Mouse (Mus musculus): Measurements from ENCODE around the gene Snf8. TPM values are rescaled to one million over a fixed set of nuclear protein-coding genes. Genes with fewer than 3 reads are reported as not detected.
A peak's percentile ranks its signal among the peaks of the same experiment; 100 is the strongest.

Snf8 gene
- polyA plus RNA-seq, 1 experiment from 2014 or later: 90.6 TPM

- no peak overlapping the region for H3K27ac ChIP-seq
- no peak overlapping the region for H3K9ac ChIP-seq (ENCODE audit: low read depth, low read length)
- DNase-seq (ENCODE audit: low spot score) (no peak), ATAC-seq (replicated peaks; ENCODE audit: low FRiP score, low read depth) (no peak; the same call in 1 of the 2 replicates)
- 29% methylated on average over 9 of the region's 9 CpGs for WGBS
- H3K4me2 ChIP-seq (ENCODE audit: low read length): no peak overlapping the region
- no peak for TF ChIP-seq CTCF (IDR thresholded peaks at IDR 0.05; ENCODE audit: low read depth)
- no peaks in the 10 kb centered on the region for H3K9me3 ChIP-seq (replicated peaks; ENCODE audit: low read length)
- no peaks in the 10 kb centered on the region for H3K36me3 ChIP-seq (ENCODE audit: insufficient read depth, low read length)
- no peaks in the 10 kb centered on the region for H3K4me1 ChIP-seq (replicated peaks; ENCODE audit: insufficient read depth, low read length)
- H3K27me3 ChIP-seq (ENCODE audit: insufficient read depth, low read length): peaks cover 4% of the 10 kb centered on the region; the same call in 1 of the 2 replicates
- no peak overlapping the region for H3K4me3 ChIP-seq (replicated peaks; ENCODE audit: low read depth, low read length)
Measured at GRCm38 (mm10) chr11:96017941-96018351, 16.7 kb upstream of the Snf8 start.

DNA sequence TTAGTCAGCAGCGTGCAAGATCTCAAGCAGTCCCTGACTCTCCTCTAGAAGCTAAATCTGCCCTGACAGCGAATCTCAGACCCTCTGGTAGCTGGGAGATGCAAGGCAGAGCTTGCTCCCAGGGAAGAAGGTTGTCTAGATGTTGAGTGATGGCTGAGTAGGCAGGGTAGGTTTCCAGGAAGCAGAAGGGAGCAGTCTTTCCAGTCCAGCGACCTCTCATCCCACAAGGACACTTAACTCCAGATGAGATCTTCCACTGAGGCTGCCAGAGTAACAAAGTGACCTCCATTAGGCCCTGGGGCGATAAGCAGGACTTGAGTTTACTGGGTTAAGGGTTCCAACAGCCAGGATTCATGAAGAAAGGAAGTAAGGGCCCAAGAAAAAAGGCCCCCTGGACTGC lies 14.1 kb upstream of the Snf8 start:
- ATAC-seq (replicated peaks; ENCODE audit: low FRiP score, low read depth) (no peak), DNase-seq (ENCODE audit: low spot score) (peak; percentile 24)
- no peaks in the 10 kb centered on the region for H3K4me1 ChIP-seq (replicated peaks; ENCODE audit: insufficient read depth, low read length)
- TF ChIP-seq CTCF (IDR thresholded peaks at IDR 0.05; ENCODE audit: low read depth): no peak
- H3K9me3 ChIP-seq (replicated peaks; ENCODE audit: low read length): no peaks in the 10 kb centered on the region
- no peak overlapping the region for H3K4me3 ChIP-seq (replicated peaks; ENCODE audit: low read depth, low read length)
- no peak overlapping the region for H3K4me2 ChIP-seq (ENCODE audit: low read length)
- H3K27me3 ChIP-seq (ENCODE audit: insufficient read depth, low read length): no peaks in the 10 kb centered on the region
- WGBS: 42% methylated on average over 4 of the region's 4 CpGs
- H3K36me3 ChIP-seq (ENCODE audit: insufficient read depth, low read length): no peaks in the 10 kb centered on the region
- H3K27ac ChIP-seq: no peak overlapping the region
- H3K9ac ChIP-seq (ENCODE audit: low read depth, low read length): no peak overlapping the region

DNA sequence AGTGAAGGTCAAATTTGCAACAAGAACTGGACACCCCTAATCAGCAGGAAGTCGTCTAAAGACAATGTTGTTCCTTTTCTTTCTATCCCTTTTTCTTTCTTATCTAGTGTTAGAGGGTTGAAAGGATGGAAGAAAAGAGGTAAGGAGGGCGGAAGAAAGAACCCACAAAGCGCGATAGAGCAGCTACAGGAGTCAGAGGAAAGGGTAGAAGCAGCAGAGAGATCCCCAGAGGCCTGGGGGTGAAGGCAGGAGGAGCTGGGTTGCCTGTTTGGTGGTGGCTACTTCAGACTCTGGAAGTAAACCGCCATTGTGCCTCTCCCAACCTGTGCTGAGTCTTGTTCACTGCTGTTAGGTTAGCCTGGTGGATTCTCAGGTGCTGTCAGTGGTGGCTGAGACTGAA lies 6.6 kb upstream of the Snf8 start:
- DNase-seq (ENCODE audit: low spot score) (no peak), ATAC-seq (replicated peaks; ENCODE audit: low FRiP score, low read depth) (no peak)
- no peak for TF ChIP-seq CTCF (IDR thresholded peaks at IDR 0.05; ENCODE audit: low read depth)
- H3K9me3 ChIP-seq (replicated peaks; ENCODE audit: low read length): no peaks in the 10 kb centered on the region
- no peak overlapping the region for H3K9ac ChIP-seq (ENCODE audit: low read depth, low read length)
- H3K27ac ChIP-seq: no peak overlapping the region
- H3K36me3 ChIP-seq (ENCODE audit: insufficient read depth, low read length): no peaks in the 10 kb centered on the region
- H3K4me2 ChIP-seq (ENCODE audit: low read length): no peak overlapping the region
- 63% methylated on average over 5 of the region's 5 CpGs for WGBS
- H3K27me3 ChIP-seq (ENCODE audit: insufficient read depth, low read length): no peaks in the 10 kb centered on the region
- H3K4me3 ChIP-seq (replicated peaks; ENCODE audit: low read depth, low read length): no peak overlapping the region
- no peaks in the 10 kb centered on the region for H3K4me1 ChIP-seq (replicated peaks; ENCODE audit: insufficient read depth, low read length)

DNA sequence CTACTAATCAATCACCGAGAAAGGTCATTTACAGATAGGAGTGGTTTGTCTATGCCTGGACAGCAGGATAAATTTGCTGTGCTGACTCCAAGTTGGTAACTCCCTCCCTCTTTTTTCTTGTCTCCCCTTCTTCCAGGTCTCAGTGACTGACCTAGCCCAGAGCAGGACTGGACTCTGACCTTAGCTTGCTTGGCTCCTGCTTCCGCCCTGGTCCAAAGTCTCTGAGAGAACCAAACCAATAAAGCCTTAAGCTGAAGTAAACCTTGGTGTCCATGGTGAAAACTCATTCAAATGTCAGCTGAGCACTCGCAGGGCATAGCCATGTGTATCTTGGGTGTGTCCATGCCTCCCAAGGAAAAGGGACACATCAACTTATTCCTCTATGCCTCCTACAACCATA lies 4.1 kb upstream of the Snf8 start:
- no peak overlapping the region for H3K27ac ChIP-seq
- H3K9ac ChIP-seq (ENCODE audit: low read depth, low read length): no peak overlapping the region
- no peak overlapping the region for H3K4me3 ChIP-seq (replicated peaks; ENCODE audit: low read depth, low read length)
- DNase-seq (ENCODE audit: low spot score) (no peak), ATAC-seq (replicated peaks; ENCODE audit: low FRiP score, low read depth) (peak; percentile 55; the same call in 1 of the 2 replicates)
- WGBS: 85% methylated on average over 3 of the region's 3 CpGs
- no peak overlapping the region for H3K4me2 ChIP-seq (ENCODE audit: low read length)
- no peaks in the 10 kb centered on the region for H3K36me3 ChIP-seq (ENCODE audit: insufficient read depth, low read length)
- no peaks in the 10 kb centered on the region for H3K4me1 ChIP-seq (replicated peaks; ENCODE audit: insufficient read depth, low read length)
- no peaks in the 10 kb centered on the region for H3K27me3 ChIP-seq (ENCODE audit: insufficient read depth, low read length)
- H3K9me3 ChIP-seq (replicated peaks; ENCODE audit: low read length): no peaks in the 10 kb centered on the region
- TF ChIP-seq CTCF (IDR thresholded peaks at IDR 0.05; ENCODE audit: low read depth): no peak

DNA sequence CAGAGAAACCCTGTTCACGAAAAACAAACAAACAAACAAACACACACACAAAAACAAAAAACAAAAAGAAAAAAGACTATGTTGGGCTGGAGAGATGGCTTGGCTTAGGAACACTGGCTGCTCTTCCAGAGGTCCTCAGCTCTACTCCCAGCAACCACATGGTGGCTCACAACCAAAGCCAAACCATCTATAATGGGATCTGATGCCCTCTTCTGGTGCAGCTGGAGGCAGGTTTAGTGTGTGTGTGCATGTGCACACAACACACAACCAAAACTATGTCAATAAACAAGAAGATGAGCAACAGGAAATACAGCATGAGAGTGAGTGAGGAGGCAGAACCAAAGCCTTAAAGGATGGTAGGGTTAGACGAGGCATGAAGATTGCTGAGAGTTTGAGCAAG lies 3.0 kb upstream of the Snf8 start:
- Histone ChIP-seq H3K9me3 (replicated peaks; ENCODE audit: low read length) (no peaks in the 10 kb centered on the region), H3K4me3 (replicated peaks; ENCODE audit: low read depth, low read length) (no peak overlapping the region), H3K27ac (no peak overlapping the region), H3K4me2 (ENCODE audit: low read length) (no peak overlapping the region), H3K9ac (ENCODE audit: low read depth, low read length) (no peak overlapping the region), H3K4me1 (replicated peaks; ENCODE audit: insufficient read depth, low read length) (no peaks in the 10 kb centered on the region), H3K36me3 (ENCODE audit: insufficient read depth, low read length) (no peaks in the 10 kb centered on the region), H3K27me3 (ENCODE audit: insufficient read depth, low read length) (no peaks in the 10 kb centered on the region)
- ATAC-seq (replicated peaks; ENCODE audit: low FRiP score, low read depth) (no peak), DNase-seq (ENCODE audit: low spot score) (no peak)
- WGBS: 74% methylated on average over 2 of the region's 2 CpGs
- TF ChIP-seq CTCF (IDR thresholded peaks at IDR 0.05; ENCODE audit: low read depth): peak; percentile 56

DNA sequence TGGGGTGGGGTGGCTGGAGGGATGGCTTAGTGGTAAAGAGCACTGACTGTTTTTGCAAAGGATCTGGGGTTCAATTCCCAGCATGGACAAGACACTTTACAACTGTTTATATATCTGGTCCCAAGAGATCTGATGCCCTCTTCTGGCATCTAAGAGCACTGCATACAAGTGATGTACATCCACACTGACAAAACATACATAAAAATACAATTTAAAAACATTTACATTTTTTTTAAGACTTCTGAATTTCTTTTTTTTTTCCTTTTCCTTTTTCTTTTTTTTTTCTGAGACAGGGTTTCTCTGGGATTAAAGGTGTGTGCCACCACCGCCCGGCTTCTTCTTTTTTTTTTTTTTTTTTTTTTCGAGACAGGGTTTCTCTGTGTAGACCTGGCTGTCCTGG lies 1.4 kb upstream of the Snf8 start:
- Histone ChIP-seq H3K36me3 (ENCODE audit: insufficient read depth, low read length) (peaks cover 3% of the 10 kb centered on the region; the same call in 1 of the 2 replicates), H3K27me3 (ENCODE audit: insufficient read depth, low read length) (no peaks in the 10 kb centered on the region), H3K9me3 (replicated peaks; ENCODE audit: low read length) (no peaks in the 10 kb centered on the region), H3K9ac (ENCODE audit: low read depth, low read length) (no peak overlapping the region), H3K27ac (no peak overlapping the region), H3K4me1 (replicated peaks; ENCODE audit: insufficient read depth, low read length) (no peaks in the 10 kb centered on the region), H3K4me3 (replicated peaks; ENCODE audit: low read depth, low read length) (no peak overlapping the region), H3K4me2 (ENCODE audit: low read length) (no peak overlapping the region)
- peak; percentile 57 for TF ChIP-seq CTCF (IDR thresholded peaks at IDR 0.05; ENCODE audit: low read depth)
- ATAC-seq (replicated peaks; ENCODE audit: low FRiP score, low read depth): no peak
- DNase-seq (ENCODE audit: low spot score): peak; percentile 40
- WGBS: 94% methylated on average over 3 of the region's 3 CpGs

- Histone ChIP-seq H3K27ac (0 out of 2 replicates have a peak overlapping the region, but pooled peaks have one; percentile 55), H3K9me3 (replicated peaks; ENCODE audit: low read length) (no peaks in the 10 kb centered on the region), H3K4me3 (replicated peaks; ENCODE audit: low read depth, low read length) (peak overlapping the region; percentile 88), H3K4me1 (replicated peaks; ENCODE audit: insufficient read depth, low read length) (no peaks in the 10 kb centered on the region), H3K27me3 (ENCODE audit: insufficient read depth, low read length) (no peaks in the 10 kb centered on the region), H3K9ac (ENCODE audit: low read depth, low read length) (peak overlapping the region; percentile 82; the same call in 1 of the 2 replicates), H3K4me2 (ENCODE audit: low read length) (peak overlapping the region; percentile 95), H3K36me3 (ENCODE audit: insufficient read depth, low read length) (peaks cover 4% of the 10 kb centered on the region; the same call in 1 of the 2 replicates)
- ATAC-seq (replicated peaks; ENCODE audit: low FRiP score, low read depth) (no peak), DNase-seq (ENCODE audit: low spot score) (no peak)
- TF ChIP-seq CTCF (IDR thresholded peaks at IDR 0.05; ENCODE audit: low read depth): no peak
- WGBS: 48% methylated on average over 8 of the region's 8 CpGs
Measured at GRCm38 (mm10) chr11:96034116-96034515, 569 bp upstream of the Snf8 start.

Data from kidney, postnatal 0 days (tissue).